Comparison of ENCODE assay signal across 13 mouse cellular contexts in genomic region chr3:130172764-130173163, GRCm38 (mm10). TPM values are rescaled to one million over a fixed set of nuclear protein-coding genes. Genes with fewer than 3 reads are reported as not detected.
A peak's percentile ranks its signal among the peaks of the same experiment; 100 is the strongest.
DNase-seq lines count a peak whose midpoint lies in the region; ATAC-seq lines count a peak whose summit lies in the region.
"Had no signal": no experiment of that assay in that cellular context is flagged by ENCODE, and none has a peak within 500 bp of the region (broad histone marks: within the 10 kb centered on the region; RNA-seq: fewer than 3 reads in every experiment).

No protein-coding gene starts in this region.

- H3K9ac ChIP-seq in heart, embryonic 16.5 days (ENCODE audit: low read length), result no peak overlapping the region
- H3K9ac ChIP-seq in kidney, embryonic 15.5 days, result no peak overlapping the region
- H3K9ac ChIP-seq in liver, embryonic 11.5 days (ENCODE audit: low read depth, low read length), result no peak overlapping the region
- H3K9ac ChIP-seq: liver, embryonic 14.5 days had no signal

- peak overlapping the region; percentile 14; the same call in 1 of the 2 replicates for H3K4me3 ChIP-seq in heart, embryonic 16.5 days (ENCODE audit: low read length)
- 0 out of 2 replicates have a peak overlapping the region, but pooled peaks have one; percentile 10 for H3K4me3 ChIP-seq in kidney, embryonic 15.5 days (replicated peaks)
- H3K4me3 ChIP-seq in liver, embryonic 11.5 days (ENCODE audit: low read depth, low read length), result no peak overlapping the region
- H3K4me3 ChIP-seq: left cerebral cortex, adult 2 months had no signal

- peaks cover 6% of the 10 kb centered on the region for H3K9me3 ChIP-seq in heart, embryonic 16.5 days (replicated peaks; ENCODE audit: control insufficient read depth, low read length)
- H3K9me3 ChIP-seq in kidney, embryonic 15.5 days (replicated peaks), result 0 out of 2 replicates have a peak, but pooled peaks cover 4% of the 10 kb centered on the region
- H3K9me3 ChIP-seq in liver, embryonic 11.5 days (ENCODE audit: control insufficient read depth, low read length), result no peaks in the 10 kb centered on the region

- WGBS in heart, embryonic 16.5 days, result 54% methylated on average over 17 of the region's 17 CpGs
- 38% methylated on average over 17 of the region's 17 CpGs for WGBS in kidney, embryonic 15.5 days
- 63% methylated on average over 17 of the region's 17 CpGs for WGBS in liver, embryonic 11.5 days

- H3K36me3 ChIP-seq in heart, embryonic 16.5 days (ENCODE audit: control insufficient read depth, insufficient read depth), result no peaks in the 10 kb centered on the region
- H3K36me3 ChIP-seq in kidney, embryonic 15.5 days, result no peaks in the 10 kb centered on the region
- no peaks in the 10 kb centered on the region for H3K36me3 ChIP-seq in liver, embryonic 11.5 days (ENCODE audit: control insufficient read depth, insufficient read depth, low read length)

- DNase-seq in adrenal gland, adult 2 months, result peak; percentile 44
- no peak for DNase-seq in adrenal gland, postnatal 4 days (ENCODE audit: low spot score in 2 of 2)
- DNase-seq in R1 (ENCODE audit: low read depth, low spot score), result peak; percentile 6
- DNase-seq in urinary bladder, adult 18-20 months (ENCODE audit: low spot score in 2 of 2), result no peak
- no peak for DNase-seq in liver, embryonic 11.5 days (ENCODE audit: low spot score)
- DNase-seq in ovary, adult 18-20 months (ENCODE audit: low spot score), result no peak

- no peaks in the 10 kb centered on the region for H3K27me3 ChIP-seq in heart, embryonic 16.5 days (ENCODE audit: control insufficient read depth, insufficient read depth, low read length)
- H3K27me3 ChIP-seq in kidney, embryonic 15.5 days, result peaks cover 9% of the 10 kb centered on the region
- H3K27me3 ChIP-seq in liver, embryonic 11.5 days (replicated peaks; ENCODE audit: control insufficient read depth, insufficient read depth, low read length), result no peaks in the 10 kb centered on the region

- H3K4me1 ChIP-seq in heart, embryonic 16.5 days (ENCODE audit: control insufficient read depth, insufficient read depth, low read length), result no peaks in the 10 kb centered on the region
- H3K4me1 ChIP-seq in kidney, embryonic 15.5 days, result no peaks in the 10 kb centered on the region
- no peaks in the 10 kb centered on the region for H3K4me1 ChIP-seq in liver, embryonic 11.5 days (replicated peaks; ENCODE audit: control insufficient read depth, insufficient read depth, low read length)

- H3K27ac ChIP-seq in heart, embryonic 16.5 days (ENCODE audit: low read length), result peak overlapping the region; percentile 46; the same call in 1 of the 2 replicates
- no peak overlapping the region for H3K27ac ChIP-seq in kidney, embryonic 15.5 days
- H3K27ac ChIP-seq in liver, embryonic 11.5 days (ENCODE audit: low read depth, low read length), result no peak overlapping the region
- H3K27ac ChIP-seq: left cerebral cortex, adult 2 months; liver, embryonic 14.5 days had no signal

- ATAC-seq in heart, embryonic 16.5 days (replicated peaks; ENCODE audit: extremely low read depth, insufficient read depth, low FRiP score), result peak; percentile 58
- no peak for ATAC-seq in kidney, embryonic 15.5 days (replicated peaks; ENCODE audit: low FRiP score)
- no peak for ATAC-seq in liver, embryonic 11.5 days (replicated peaks; ENCODE audit: low FRiP score)

- peak overlapping the region; percentile 38 for H3K4me2 ChIP-seq in heart, embryonic 16.5 days (ENCODE audit: low read depth, low read length)
- peak overlapping the region; percentile 42 for H3K4me2 ChIP-seq in kidney, embryonic 15.5 days
- no peak overlapping the region for H3K4me2 ChIP-seq in liver, embryonic 11.5 days

RNA-seq across cellular contexts. Expression of gene Col25a1, which starts 41.5 kb away (rescaled TPM):
- 1 to 10 TPM; 3.5 to 4.5 TPM for total RNA-seq in adrenal gland, adult 2 months (2021)
- 0.18 and 0.43 TPM in 2 replicates for polyA plus RNA-seq in adrenal gland, adult 2 months (2012; rRNA removed)
- total RNA-seq in adrenal gland, postnatal 4 days (2021), result 10 to 100 TPM; 12.5 to 13.9 TPM
- 1.2 and 2.1 TPM in 2 replicates for polyA plus RNA-seq in heart, embryonic 16.5 days (2015; fragmentation: Nextera tagmentation; extraction: Ambion mirVana)
- 4.1 and 5.4 TPM in 2 replicates for polyA plus RNA-seq in kidney, embryonic 15.5 days (2015; fragmentation: Nextera tagmentation; extraction: Ambion mirVana)
- 5.9 and 6.3 TPM in 2 replicates for polyA plus RNA-seq in liver, embryonic 11.5 days (2014; fragmentation: Nextera tagmentation; extraction: Ambion mirVana)
- total RNA-seq: granulocyte monocyte progenitor cell, adult 5-6 weeks; megakaryocyte-erythroid progenitor cell, adult 5-6 weeks; MEL had no signal

Comparison
In these comparisons a context has a peak if more than half of its experiments do, and no peak if none do; other contexts are left out.
1. DNase-seq: peak in adrenal gland, adult 2 months (single experiment) and R1 (single experiment); none in adrenal gland, postnatal 4 days (0 of 2), urinary bladder, adult 18-20 months (0 of 2), liver, embryonic 11.5 days (single experiment) and ovary, adult 18-20 months (single experiment).